Mouse (Mus musculus) kidney, adult 2 months (tissue): ENCODE measurements at regions not wholly inside any gene's neighbourhood (a gene's known extent, or its start where the extent isn't known, plus 50 kb on each side); places are given as distances from the start of the nearest gene placed in this dataset.
"Not testable (repeated sequence)": the region's sequence is repeated elsewhere in the genome, so short reads cannot be mapped to it uniquely, and the experiment has no call there.

ENCODE experiments used
- CTCF ChIP-seq: fragments of 200-500 bp; conservative IDR thresholded peaks from 2 replicates; pipeline ENCODE4 v1.5.1; 2011; ENCODE audit warnings: low read depth, mild to moderate bottlenecking, control low read depth, low read length, moderate library complexity, mixed read lengths; ENCODE audit not compliant: insufficient read depth, insufficient read length
- POLR2A ChIP-seq: fragments of 200-500 bp; IDR thresholded peaks from one replicate; pipeline ENCODE4 v1.6.1; 2011; ENCODE audit warnings: low read depth, low read length, control low read depth

GRCm38 (mm10) chr7:129769673-129770072 is 178.0 kb downstream of the Wdr11 start:
- TF ChIP-seq CTCF, POLR2A: not testable (repeated sequence)
